Mouse (Mus musculus) layer of hippocampus, adult 18-20 months (tissue): ENCODE data around the gene Mapkapk5. TPM values are rescaled to one million over a fixed set of nuclear protein-coding genes. Genes with fewer than 3 reads are reported as not detected.
"Not testable (repeated sequence)": the region's sequence is repeated elsewhere in the genome, so short reads cannot be mapped to it uniquely, and the experiment has no call there.

Experiments used
- DNase-seq, 2 experiments: peaks; one replicate each; pipeline ENCODE4 v3.0.0; 2022; ENCODE audit warnings: low spot score in 2 of 2
- total RNA-seq, 2 experiments: library from RNA; stranded (reverse); gene quantifications; 2 replicates each; pipeline ENCODE4 v1.2.3; 2021

Gene Mapkapk5
- total RNA-seq, 2 experiments from 2014 or later, result 59.6 to 63.1 TPM

DNA sequence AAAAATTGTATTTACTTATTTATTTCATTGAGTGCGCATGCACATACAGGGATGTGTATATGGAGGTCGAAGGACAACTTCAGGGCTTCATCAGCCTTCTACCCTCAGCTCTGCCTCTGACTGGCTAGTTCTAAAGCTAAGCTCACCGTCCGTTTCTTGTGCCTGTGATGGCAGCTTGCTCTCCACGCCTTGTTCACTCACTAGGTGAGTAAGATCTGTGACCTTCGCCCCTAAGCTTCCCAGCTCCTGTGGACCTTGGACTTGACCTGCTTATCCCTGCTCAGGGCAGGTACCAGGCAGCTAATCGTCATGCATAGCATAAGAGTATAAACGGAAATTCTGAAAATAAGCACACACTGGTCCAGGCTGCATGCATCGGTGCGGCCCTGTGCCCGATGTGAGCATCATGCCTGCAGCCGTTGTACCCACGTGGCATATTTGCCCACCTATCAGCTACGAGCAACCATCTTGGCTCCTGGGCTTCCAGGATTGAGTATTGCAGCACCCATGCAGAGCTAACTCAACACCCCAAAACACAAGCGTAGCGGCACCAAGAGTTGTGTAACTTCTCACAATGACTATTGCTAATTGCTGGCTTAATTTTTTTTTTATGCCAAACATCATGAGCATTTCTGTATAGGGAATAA, 20.5 kb upstream of the Mapkapk5 start:
- DNase-seq, result no peak

- DNase-seq, result peak; percentile 47 to 87
Measured at GRCm38 (mm10) chr5:121564468-121564895, 18.8 kb upstream of the Mapkapk5 start.

- no peak for DNase-seq
Measured at GRCm38 (mm10) chr5:121562436-121562835, 16.7 kb upstream of the Mapkapk5 start.

- DNase-seq, result no peak
Measured at GRCm38 (mm10) chr5:121549196-121549595, 3.5 kb upstream of the Mapkapk5 start.

DNA sequence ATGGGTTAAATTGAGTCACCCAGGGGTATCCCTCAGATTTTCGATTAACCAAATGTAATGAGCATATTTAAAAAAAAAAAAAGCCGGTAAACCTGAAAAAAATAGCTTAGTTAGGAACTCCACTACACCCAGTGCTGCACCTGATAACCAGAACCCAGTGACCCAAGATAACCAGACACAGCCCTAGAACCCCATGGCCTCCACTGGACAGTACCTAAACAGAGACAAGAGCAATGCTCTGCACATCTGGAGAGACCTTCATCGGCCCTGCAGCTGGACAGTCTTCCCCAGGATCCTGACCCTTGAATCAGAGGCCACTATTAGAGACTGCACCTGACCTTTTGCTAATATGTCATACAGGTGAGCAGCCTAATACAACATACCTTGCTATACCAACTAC, 1.4 kb upstream of the Mapkapk5 start:
- DNase-seq, result no peak

DNA sequence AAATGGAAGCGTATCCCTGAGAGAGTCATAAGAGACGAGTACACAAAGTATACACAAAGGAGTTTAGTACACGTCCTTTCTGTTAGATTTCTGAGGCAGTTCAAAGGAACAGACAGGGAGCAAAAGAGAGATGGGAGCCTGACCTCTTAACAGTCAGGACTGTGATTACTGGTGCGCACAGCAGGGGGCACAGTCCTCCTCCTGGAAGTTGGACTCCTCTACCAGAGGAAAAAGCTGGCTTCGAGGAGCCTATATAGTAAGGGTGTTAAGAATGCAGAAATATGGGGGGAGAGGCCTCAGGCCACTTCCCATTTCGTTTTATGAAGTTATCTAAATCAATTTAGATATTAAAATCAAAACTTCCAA, 808 bp upstream of the Mapkapk5 start:
- DNase-seq, result peak; percentile 22 to 66

- DNase-seq, result no peak
Measured at GRCm38 (mm10) chr5:121544910-121545792, 554 bp downstream of the Mapkapk5 start, which contains the start of the genes Adam1a and Gm42878. Adam1a (minus strand) TSS chr5:121545482. Gm42878 (minus strand) TSS chr5:121545482.

DNA sequence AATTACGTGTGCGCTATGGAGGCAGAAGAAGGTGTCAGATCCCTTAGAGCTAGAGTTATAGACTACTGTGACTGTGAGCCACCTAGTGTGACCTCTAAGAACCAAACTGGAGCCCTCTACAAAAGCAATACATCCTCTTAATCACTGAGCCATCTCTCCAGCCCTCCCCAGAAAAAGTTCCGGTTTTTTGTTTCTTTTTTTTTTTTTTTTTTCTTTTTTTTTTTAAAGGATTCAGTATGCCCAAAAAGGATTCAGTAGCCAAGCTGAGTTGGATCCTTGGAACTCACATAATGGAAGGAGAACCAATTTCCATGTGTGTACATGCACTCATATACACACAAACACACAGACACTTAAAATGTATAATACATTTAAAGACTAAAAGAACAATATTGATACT, 2.3 kb downstream of the Mapkapk5 start:
- no peak for DNase-seq

DNA sequence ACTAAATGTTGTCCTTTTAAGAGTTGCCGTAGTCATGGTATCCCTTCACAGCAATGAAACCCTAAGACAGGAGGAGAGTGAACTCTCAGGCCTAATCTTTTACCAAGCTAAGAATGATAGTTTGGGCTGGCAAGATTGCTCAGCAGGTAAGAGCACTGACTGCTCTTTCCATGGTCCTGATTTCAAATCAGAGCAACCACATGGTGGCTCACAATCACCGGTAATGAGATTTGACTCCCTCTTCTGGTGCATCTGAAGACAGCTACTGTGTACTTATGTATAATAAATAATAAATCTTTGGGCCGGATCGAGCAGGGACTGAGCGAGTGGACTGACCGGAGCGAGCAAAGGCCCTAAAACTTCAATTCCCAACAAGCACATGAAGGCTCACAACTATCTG, 4.5 kb downstream of the Mapkapk5 start:
- no peak for DNase-seq

DNA sequence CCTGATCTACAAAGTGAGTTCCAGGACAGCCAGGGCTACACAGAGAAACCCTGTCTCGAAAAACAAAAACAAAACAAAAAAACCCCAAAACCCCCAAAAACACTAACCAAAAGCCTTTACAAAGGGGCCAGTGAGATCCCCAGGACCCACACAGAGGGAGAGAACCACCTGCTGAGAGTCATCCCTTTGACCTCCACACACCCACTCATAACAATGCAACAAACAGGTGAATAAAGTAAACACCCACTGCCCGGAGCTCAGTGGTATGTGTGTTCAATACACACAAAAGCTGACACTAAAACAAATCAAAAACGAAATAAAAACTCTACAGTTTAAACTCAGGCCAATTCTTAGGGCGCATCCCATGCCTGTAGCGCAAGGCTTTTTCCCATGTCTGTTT, 5.6 kb downstream of the Mapkapk5 start:
- DNase-seq, result no peak

DNA sequence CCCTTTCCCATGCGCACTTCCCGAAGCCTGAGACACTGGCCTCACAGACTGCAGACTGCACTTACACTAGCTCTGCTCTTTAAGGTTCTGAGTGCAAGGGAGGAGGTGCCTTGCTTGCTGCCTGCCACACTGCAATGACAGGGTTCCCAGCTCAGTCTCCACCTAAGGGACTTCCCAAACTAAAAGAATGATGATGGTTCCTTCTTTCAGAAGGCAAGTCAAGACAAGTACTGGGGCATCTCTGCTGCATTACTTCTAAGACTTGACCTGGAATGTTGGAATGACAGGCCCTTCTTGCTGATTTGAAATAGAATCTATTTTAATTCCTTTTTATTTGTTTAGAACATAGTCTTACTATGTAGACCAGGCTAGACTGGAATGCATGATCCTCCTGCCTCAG, 8.1 kb downstream of the Mapkapk5 start:
- DNase-seq, result no peak

DNA sequence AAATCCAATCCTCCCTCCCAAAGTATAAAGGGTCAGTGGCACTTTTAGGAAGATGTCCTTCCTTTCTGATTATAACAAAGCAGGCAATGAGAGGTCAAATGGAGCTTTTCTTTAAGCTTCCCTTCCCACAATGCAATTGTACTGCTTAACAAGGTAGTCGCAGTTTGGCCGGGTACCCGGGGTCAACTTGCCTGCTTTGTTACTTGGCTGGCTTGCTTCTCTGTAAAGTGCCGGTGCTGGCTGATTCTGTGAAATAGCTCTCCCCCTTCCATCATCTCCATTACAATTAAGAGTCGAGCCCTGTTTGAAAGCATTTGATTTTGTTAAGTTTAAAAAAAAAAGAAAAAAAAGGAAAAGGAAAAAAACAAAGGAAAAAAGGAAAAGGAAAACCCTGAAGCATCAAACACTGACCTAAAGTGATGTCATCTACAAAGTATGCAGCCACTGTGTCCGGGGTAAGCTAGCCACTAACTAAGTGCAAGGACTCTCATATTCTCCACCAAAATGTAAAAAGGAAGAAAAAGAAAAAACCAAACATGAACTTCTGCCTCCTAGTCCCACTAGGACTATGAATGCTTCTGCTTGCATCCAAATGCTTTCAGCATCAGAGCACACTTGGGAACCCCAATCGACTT, 8.7 kb downstream of the Mapkapk5 start:
- no peak for DNase-seq

GRCm38 (mm10) chr5:121535116-121535515, 10.6 kb downstream of the Mapkapk5 start:
- no peak for DNase-seq

GRCm38 (mm10) chr5:121534521-121534920, 11.2 kb downstream of the Mapkapk5 start:
- DNase-seq, result no peak

GRCm38 (mm10) chr5:121526961-121527360, 18.7 kb downstream of the Mapkapk5 start:
- DNase-seq, result no peak

GRCm38 (mm10) chr5:121526526-121526925, 19.2 kb downstream of the Mapkapk5 start:
- no peak for DNase-seq

DNA sequence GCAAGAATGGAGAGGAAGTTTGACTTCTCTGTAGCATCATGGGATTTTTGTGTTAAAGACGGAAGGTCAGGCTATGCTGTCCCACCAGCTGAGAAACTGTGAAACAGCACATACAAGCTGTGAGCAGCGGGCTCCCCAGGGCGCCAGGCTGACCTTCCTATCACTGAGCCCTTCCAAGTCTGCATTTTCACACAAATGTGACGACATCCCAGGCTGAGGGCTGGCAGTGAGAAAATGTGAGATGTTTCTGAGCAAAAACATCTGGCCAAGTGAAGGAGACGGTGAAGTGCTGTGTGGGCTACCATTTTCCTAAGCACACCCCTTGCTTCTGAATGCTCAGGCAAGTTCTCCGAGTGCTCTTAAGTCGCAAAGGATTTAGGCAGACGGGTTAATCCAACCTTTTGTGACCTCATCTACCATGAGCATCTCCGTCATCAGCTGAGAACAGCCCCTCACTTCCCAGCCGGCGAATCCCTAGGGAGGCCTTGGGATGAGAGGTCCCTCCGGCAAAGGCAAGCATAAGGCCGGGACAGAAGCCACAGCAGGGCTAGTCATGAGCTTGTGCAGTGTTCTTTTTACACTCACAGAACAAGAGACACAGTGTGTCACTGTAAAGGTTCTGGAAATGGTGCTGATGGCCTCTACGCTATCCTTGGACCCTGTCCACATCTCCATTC, 19.8 kb downstream of the Mapkapk5 start:
- DNase-seq, result no peak

DNA sequence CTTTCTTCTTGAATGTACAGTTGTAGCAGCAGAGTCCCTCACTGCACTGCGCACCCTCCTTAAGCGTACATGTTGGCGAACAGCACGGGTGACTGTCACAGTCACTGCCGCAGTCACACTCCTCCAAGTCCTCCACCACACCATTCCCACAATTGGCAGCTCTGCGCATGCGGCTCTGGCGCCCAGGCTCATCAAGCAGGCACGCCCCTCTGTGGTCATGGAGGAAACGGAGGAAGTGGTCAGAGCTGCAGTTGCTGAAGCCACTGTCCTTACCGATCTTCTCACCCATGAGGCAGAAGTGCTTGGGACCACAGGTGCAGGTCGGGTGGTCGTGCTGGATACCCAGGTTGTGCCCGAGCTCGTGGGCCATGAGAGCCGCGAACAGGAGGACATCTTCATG, 25.9 kb downstream of the Mapkapk5 start:
- DNase-seq, result not testable (repeated sequence)

DNA sequence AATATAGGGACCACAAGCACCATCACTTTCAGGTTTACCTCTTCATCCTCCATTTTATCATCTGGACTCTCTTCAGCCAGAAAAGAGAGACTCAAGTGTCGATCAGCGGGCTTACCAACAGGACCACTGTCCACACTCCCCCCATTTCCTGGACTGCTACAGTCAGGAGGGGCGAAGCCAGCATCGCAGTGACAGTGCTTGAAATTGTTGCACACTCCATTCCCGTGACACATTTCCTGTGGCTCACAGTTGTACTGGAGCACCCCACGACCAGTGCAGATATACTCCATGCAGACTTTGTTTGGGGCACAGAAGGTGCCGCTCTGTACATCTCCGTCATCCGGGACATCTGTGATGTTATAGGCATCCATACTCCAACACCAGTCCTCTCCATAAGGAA, 26.7 kb downstream of the Mapkapk5 start:
- no peak for DNase-seq

GRCm38 (mm10) chr5:121510009-121510408, 35.7 kb downstream of the Mapkapk5 start:
- no peak for DNase-seq

DNA sequence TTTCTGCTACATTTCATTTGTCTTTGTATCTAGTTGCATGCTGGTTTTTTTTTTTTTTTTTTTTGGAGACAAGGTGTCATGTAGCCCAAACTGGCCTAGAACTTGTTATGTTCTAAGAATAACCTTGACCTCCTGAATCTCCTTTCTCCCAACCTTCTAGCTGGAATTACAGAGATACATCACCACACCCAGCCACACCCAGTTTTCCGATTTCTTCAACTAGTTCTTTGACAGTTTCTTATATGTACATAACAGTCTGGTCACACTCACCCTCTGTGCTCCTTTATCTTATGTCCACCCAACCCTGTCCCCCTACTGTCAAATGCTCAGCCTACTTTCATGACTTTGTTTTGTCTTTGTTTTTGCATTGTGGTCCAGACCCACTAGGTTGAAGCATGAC, 38.9 kb downstream of the Mapkapk5 start:
- no peak for DNase-seq
